Mouse (Mus musculus): ENCODE results near the gene Cog8.

DNA sequence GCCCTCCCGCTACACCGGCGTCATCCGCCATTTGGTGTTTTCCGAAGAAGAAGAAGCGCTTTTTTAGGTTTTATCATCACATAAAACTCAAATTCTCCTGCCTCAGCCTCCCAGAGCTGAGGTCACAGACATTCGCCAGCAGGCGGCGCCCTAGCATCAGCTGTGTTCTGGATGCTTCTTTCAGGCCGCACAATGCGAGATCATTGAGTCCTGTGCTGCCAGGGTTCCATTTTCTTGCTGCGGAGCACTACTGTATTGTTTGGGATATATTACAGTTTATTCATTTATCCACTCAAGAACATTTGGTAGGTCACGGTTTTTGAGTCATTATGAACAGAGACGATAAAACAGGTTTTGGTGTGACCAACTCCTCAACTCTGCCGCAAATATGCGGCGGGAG, 28.9 kb upstream of the Cog8 start:
- TF ChIP-seq ETS1 (IDR thresholded peaks at IDR 0.05; ENCODE audit: low read depth, low read length) (no peak), ZKSCAN1 (IDR thresholded peaks at IDR 0.05; ENCODE audit: low read depth, low read length) (no peak), POLR2A (IDR thresholded peaks at IDR 0.05; ENCODE audit: control insufficient read depth in 1 of 2, insufficient read depth in 1 of 2, low read depth in 1 of 2, low read length in 2 of 2, poor library complexity in 1 of 2) (no peak)

All from MEL (cell line).